Mouse (Mus musculus) monocyte, adult 5-6 weeks (primary cell): ENCODE data around the gene Spata18. TPM values are rescaled to one million over a fixed set of nuclear protein-coding genes. Genes with fewer than 3 reads are reported as not detected.

Experiments used
- ATAC-seq: fragments of 153-309, 156-312 bp; replicated peaks from 2 replicates; pipeline ENCODE4 v1.8.0; 2017; ENCODE audit warnings: mild to moderate bottlenecking; ENCODE audit not compliant: low TSS enrichment, insufficient number of reproducible peaks, severe bottlenecking, poor library complexity, low FRiP score
- total RNA-seq: library from RNA; stranded (forward); fragments of 200-1000, 200-491, 200-594 nt; gene quantifications from 3 replicates; pipeline ENCODE4 v1.2.3, GENCODE M21; 2017

Gene Spata18
- total RNA-seq, 1 experiment from 2014 or later = 0.67 TPM

GRCm38 (mm10) chr5:73647261-73647900 lies 3.8 kb upstream of the Spata18 start, which contains the start of gene Sgcb:
Sgcb (minus strand) TSS chr5:73647790.
- peak; percentile 18; the same call in 1 of the 2 replicates for ATAC-seq

GRCm38 (mm10) chr5:73650365-73650964 lies 714 bp upstream of the Spata18 start:
- ATAC-seq = no peak

- no peak for ATAC-seq
Observed at GRCm38 (mm10) chr5:73651855-73652201, 649 bp downstream of the Spata18 start.

GRCm38 (mm10) chr5:73666695-73667094 lies 15.5 kb downstream of the Spata18 start:
- ATAC-seq = no peak

- ATAC-seq = no peak
Observed at GRCm38 (mm10) chr5:73667877-73668276, 16.7 kb downstream of the Spata18 start.

GRCm38 (mm10) chr5:73669386-73669785 lies 18.2 kb downstream of the Spata18 start:
- ATAC-seq = no peak

- ATAC-seq = no peak
Observed at GRCm38 (mm10) chr5:73675604-73676003, 24.4 kb downstream of the Spata18 start.

GRCm38 (mm10) chr5:73676626-73677025 lies 25.4 kb downstream of the Spata18 start:
- ATAC-seq = no peak

GRCm38 (mm10) chr5:73683221-73683620 lies 32.0 kb downstream of the Spata18 start:
- no peak for ATAC-seq

- no peak for ATAC-seq
Observed at GRCm38 (mm10) chr5:73683706-73684409, 32.7 kb downstream of the Spata18 start.

GRCm38 (mm10) chr5:73686149-73686548 lies 35.0 kb downstream of the Spata18 start:
- no peak for ATAC-seq

GRCm38 (mm10) chr5:73688576-73688975 lies 37.4 kb downstream of the Spata18 start:
- ATAC-seq = no peak

GRCm38 (mm10) chr5:73690146-73690545 lies 39.0 kb downstream of the Spata18 start:
- ATAC-seq = no peak

- ATAC-seq = no peak
Observed at GRCm38 (mm10) chr5:73691723-73692520, 40.7 kb downstream of the Spata18 start.

- no peak for ATAC-seq
Observed at GRCm38 (mm10) chr5:73693778-73694177, 42.6 kb downstream of the Spata18 start.

- no peak for ATAC-seq
Observed at GRCm38 (mm10) chr5:73694254-73695015, 43.3 kb downstream of the Spata18 start.

- ATAC-seq = no peak
Observed at GRCm38 (mm10) chr5:73697700-73698099, 46.5 kb downstream of the Spata18 start.

GRCm38 (mm10) chr5:73701063-73701890 lies 50.1 kb downstream of the Spata18 start:
- ATAC-seq = no peak
